Mouse (Mus musculus): Measurements from ENCODE around the gene Ddx4. TPM values are rescaled to one million over a fixed set of nuclear protein-coding genes. Genes with fewer than 3 reads are reported as not detected.
A peak's percentile ranks its signal among the peaks of the same experiment; 100 is the strongest.

Ddx4 gene
- total RNA-seq (2014; fragmentation: Nextera tagmentation): 1.7 and 4.4 TPM in 2 replicates
- total RNA-seq (2017): 1.6 and 4.1 TPM in 2 replicates

DNA sequence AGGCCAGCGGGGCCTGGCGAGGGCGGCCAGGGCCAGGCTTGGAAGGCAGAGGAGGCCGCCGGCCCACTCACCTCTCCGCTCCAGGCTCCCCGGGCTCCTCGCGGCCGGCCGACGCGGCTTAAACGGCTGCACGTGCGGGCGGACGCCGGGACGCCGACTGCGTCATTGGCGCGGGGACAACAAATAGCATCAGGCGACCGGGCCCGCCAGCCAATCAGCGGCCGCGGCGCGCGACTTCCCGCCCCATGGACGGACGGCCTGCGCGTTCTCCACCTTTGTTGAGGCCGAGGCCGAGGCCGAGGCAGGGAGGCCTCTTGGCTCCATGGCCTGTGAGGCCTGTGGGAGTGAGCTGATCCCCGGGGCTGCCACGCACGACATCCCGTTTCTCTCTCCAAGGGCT, at the start of gene Ddx4:
TSS of gene Ddx4 (minus strand) at position 271 of the 400 bp plus-strand sequence.
- ATAC-seq (replicated peaks; ENCODE audit: low FRiP score, low TSS enrichment, poor library complexity, severe bottlenecking): no peak

DNA sequence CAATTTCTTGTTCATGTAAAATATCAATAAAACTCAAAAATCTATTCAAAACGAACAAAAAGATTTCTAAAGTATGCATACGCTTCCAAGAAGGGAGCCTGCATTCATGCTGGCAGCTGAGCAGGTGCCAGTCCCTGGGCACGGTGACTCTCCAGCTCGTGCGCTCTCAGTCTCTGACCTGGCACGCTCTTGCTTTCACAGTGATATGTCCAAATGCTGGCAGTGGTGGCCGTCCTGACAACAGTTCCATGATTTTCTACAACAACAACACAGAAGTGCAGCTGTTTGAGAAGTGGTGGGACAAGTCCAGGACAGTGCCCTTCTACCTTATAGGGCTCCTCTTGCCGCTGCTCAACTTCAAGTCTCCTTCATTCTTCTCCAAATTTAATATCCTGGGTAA, 49.0 kb upstream of the Ddx4 start:
- ATAC-seq (replicated peaks; ENCODE audit: low FRiP score, low TSS enrichment, poor library complexity, severe bottlenecking): no peak

DNA sequence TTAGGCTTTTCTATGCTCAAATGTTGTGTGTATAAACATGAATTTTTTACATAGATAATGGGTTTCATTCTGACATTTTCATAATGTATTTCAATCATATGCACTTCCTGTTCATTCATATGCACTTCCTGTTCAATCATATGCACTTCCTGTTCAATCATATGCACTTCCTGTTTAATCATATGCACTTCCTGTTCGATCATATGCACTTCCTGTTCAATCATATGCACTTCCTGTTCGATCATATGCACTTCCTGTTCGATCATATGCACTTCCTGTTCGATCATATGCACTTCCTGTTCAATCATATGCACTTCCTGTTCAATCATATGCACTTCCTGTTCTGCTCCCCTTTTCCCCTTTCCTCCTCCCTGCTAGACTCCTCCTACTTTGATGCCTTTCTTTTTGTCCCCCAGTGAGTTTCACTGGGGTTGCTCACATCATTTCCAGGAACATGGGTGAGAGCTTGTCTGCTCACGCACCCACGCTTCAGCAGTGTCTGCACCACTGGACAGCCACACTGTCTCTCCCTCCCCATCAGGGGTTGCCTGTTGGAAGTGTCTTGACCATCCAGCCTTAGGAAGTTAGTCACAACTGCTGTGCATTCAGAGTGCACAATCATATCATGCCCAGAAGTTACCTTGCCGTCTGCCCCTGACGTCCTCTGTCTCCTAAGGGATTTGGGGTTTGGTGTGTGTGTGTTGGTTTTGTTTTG, 43.4 kb upstream of the Ddx4 start:
- ATAC-seq (replicated peaks; ENCODE audit: low FRiP score, low TSS enrichment, poor library complexity, severe bottlenecking): no peak

DNA sequence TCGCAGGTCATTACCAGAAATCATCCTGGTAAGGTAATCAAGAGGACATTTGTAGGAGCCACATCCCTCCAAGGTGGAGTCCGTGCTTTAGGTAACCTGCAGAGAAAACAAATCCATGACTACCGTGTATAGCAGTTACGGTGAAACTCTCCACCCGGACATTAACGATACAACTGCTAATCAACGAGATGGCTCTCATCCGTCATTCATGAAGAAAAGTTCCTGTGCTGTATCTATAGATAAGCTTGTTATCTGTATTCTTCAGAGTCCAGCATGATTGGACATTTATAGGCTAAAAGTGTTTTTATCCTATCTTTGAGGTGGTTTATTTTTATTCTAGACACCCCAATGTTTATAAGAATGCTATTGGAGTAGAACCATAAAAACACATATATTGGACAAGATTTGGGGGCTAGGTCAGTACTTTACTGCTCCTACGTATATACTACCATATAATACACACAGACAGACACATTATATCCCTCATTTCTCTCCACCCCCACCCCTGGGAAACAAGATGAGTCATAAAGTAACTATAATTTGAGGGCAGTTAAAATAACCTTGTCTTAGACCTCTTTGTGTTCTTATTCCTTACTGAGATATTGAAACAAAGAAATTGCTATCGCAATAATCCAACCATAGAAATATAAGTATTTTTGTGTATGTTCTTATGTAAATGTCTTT, 40.7 kb upstream of the Ddx4 start:
- ATAC-seq (replicated peaks; ENCODE audit: low FRiP score, low TSS enrichment, poor library complexity, severe bottlenecking): peak; percentile 68

DNA sequence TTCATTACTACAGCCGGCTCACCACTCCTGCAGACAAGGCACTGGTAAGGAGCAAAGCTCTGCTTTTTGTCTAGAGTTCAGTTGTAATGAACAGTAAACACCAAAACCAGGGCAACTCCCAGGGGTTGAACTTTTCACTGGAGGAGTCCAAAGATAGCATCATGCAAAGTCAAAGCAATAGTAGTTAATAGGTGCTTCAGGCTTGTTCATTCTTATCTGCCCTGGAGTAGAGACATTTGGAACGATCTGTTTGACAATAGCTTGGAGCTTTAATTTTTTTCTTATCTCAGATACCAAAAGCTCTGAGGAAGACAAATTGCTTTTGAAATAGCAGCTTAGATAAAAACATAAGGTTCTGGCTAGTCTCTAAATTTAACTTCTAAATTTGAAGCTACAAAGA, 33.9 kb upstream of the Ddx4 start:
- ATAC-seq (replicated peaks; ENCODE audit: low FRiP score, low TSS enrichment, poor library complexity, severe bottlenecking): peak; percentile 51

DNA sequence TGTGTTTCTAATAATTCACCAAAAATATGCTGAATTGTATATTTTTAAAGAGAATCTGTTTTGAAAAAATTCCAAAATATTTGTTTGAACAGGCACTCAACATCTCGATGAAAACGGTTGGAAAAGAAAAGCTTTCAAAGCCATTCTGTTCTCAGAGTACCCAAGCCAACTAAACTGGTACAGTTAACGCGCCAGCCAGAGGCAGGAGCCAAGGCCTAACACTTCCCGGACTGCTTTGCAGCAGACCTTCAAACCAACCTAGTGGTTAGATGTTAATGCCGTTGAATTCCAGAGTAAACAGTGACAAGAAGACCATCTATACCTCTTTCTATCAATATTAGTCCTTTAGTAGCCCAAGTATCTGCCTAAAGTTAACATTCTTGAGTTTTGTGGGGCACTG, 31.7 kb upstream of the Ddx4 start:
- ATAC-seq (replicated peaks; ENCODE audit: low FRiP score, low TSS enrichment, poor library complexity, severe bottlenecking): no peak

DNA sequence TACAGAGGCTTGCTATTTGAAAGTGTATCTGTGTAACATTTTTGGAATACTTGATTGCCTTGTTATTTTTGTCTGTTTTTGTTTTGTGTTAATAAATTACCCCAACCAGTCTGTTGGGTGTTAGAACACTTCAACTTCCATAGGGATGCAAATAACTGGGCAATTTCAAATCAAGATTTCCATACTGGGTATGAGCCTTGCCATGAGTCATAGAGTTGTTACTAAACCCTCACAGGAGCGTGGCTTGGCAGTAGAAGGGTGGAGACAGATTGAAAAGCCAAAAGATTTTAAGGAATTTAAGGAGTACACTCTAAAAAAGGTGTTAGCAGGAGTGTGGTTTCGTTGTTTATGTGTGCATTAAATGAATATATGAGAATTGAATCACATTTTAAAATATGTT, 31.0 kb upstream of the Ddx4 start:
- no peak for ATAC-seq (replicated peaks; ENCODE audit: low FRiP score, low TSS enrichment, poor library complexity, severe bottlenecking)

DNA sequence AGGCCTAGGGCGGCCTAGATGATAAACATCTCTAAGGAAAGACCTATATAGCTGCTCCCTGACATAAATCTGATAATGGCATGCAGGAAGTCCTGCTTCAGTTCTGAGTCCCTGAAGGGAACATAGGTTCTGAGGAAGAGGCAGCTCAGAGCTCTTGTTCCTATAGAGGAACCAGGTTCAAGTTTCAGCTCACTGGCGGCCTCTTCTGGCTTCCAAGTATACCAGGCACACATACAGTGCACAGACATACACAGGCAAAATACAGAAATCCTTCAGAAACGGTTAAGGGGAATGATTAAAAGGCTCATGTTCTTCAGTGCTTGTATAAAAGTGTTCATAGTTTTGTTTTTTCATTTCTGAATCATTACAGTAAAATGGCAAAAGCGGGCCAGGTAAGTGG, 25.9 kb upstream of the Ddx4 start:
- 0 out of 2 replicates have a peak, but pooled peaks have one; percentile 48 for ATAC-seq (replicated peaks; ENCODE audit: low FRiP score, low TSS enrichment, poor library complexity, severe bottlenecking)

DNA sequence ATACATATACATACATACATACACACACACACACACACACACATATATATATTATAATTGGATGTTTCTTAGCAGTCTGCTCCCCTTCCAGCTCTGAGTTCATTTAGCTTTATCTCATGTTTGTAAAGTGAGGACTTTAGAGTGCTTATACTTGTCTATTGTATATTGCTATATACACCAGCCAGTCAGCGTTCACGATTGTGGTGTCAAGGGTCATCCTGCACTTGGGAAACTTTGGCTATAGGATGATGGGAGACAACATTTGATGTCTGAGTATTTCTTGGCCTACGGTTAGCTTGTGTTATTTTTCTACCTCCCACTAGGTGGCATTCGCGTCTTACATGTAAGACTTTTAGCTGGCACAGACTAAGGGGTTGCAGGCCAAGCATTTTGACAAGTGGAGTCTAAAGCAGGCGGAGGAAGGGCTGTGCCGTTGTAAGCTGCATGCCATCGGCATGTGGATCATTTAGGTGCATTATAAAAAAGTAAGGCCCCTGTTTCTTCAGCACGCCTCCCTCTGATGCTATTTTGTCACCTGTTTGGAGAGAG, 21.7 kb upstream of the Ddx4 start:
- ATAC-seq (replicated peaks; ENCODE audit: low FRiP score, low TSS enrichment, poor library complexity, severe bottlenecking): peak; percentile 70

DNA sequence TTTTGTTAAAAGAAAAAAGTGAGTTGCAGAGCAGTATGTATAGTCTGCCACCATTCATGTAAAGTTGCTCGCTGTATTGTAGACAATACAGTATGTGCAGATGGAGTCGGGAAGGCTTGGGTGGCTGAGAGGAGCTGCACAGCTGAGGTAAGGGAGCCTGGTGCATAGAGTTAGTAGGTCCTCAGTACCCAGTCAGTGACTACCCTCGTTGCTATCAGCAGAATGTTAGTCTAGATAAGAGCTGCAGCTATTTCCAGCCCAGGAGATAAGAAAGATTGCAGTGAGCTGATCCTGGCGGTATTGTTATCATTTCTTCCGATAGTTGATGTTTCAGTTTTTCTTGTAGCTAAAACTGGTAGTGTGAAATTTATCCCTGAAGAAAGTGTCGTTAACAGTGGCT, 20.5 kb upstream of the Ddx4 start:
- peak; percentile 82 for ATAC-seq (replicated peaks; ENCODE audit: low FRiP score, low TSS enrichment, poor library complexity, severe bottlenecking)

DNA sequence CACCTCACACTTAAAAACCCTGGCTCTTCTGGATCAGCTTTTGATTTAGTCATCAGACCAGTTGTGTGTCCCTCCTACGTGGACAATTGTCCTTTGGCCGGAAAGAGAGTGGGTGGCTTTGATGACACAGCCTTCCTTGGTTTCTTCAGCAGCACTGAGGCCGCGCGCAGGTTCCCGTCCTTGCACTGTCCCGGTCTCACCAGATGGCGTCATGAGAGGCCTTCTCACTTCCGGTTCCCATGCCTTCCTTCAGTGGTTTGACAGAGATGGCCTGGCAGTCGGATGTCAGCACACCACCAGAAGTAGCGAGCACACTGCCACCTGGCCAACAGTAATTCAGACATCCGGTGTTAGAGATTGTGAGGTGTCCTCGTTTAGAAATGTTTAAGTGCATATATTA, 19.4 kb upstream of the Ddx4 start:
- ATAC-seq (replicated peaks; ENCODE audit: low FRiP score, low TSS enrichment, poor library complexity, severe bottlenecking): no peak

DNA sequence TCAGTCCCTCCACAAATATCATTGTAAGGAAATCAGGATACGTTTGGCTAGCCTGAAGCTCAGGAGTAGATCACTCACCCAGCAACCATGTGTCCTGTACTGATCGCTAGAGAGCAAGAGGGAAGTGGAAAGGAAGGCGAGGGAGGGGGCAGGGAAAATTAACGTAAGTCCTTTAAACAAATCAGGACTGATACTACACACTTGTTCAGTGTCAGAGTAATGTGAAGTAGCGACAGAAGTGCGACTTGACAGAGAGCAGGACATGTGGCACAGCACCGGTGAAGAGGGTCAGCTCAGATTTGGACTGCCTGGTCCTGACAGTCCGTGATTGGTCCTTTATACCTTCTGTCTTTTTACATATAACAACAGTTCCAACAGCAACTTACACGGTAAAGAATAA, 14.9 kb upstream of the Ddx4 start:
- ATAC-seq (replicated peaks; ENCODE audit: low FRiP score, low TSS enrichment, poor library complexity, severe bottlenecking): no peak

DNA sequence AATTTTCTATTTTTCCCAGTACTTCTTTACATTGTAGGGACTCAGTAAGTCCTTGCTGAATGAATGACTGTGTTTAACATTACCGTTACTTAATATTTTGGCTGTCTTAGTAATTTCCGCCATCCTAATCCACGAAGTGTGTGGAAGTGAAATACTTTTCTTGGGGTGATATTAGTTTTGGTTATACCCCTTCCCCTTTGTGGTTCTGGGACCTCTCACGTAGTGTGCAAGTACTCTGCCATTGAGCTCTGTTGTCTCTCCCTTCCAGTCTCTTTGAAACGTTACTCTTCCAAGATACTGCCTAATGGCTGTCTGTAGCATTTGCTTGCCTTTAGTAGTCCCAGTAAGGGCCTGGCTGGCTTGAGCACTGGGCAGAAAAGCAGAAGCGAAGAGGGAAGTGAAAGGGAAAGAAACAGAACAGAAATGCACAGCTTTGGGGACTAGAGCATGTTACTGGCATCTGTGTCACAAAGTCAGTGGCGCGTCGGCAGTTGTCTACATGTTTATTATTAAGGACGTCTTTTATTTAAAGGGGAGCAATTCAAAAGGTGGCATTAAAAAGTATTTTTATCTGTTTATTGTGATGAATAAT, 14.3 kb upstream of the Ddx4 start:
- no peak for ATAC-seq (replicated peaks; ENCODE audit: low FRiP score, low TSS enrichment, poor library complexity, severe bottlenecking)

DNA sequence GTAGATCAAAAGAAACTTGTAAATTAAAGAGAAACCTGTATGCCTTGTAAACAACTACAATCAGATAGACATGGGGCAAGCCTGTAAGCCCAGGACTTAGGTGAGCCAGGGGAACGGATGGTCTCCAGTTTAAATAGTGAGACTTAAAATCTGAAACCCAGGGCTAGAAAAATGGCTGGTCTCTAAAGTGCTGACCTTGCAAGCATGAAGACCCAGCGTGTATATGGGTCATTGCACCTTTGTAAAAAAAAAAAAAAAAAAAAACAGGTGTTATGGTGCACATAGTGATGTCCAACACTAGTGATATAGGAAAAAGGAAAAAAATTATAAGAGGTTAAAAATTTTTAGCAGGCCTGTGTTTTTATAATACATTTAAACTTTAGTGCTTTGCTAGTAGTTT, 9.4 kb upstream of the Ddx4 start:
- no peak for ATAC-seq (replicated peaks; ENCODE audit: low FRiP score, low TSS enrichment, poor library complexity, severe bottlenecking)

DNA sequence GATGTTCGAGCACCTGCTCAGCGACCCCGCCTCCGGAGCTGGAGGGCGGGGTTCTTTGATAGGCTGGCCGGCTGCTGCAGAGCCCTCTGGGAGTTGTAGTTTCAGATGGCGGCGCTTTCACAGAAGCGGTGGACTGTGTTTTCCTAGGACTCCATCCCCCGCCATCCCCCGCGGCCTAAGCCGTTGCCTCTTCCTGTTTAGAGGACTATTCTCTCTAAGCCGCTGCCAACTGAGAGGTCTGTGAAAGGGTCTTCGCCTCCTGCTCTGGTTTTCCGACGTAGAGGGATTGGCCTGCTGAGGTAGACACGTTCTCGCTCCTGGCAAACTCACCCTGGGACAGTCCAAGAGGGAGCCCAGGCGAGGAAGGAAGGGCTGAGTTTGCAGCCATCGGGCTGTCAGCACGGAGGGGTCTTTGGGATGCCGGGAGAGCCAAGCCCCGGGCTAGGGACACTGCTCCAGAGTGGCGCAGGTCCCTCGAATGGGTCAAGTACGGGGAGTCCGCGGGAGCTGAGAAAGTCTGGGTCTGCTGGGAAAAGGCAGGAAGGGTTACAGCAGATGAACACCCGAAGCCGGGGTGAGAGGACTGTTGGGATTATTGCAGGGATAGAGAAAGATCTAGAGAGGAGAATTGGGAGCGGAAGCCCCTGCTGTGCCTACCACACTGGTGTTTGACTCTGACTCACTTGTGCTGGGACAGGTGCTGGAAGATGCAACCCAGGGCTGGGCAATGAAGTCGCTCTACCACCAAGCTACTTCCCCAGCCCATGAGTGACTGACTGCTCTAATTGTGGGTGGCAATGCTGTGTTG, 8.5 kb upstream of the Ddx4 start, which contains the start of gene Slc38a9:
TSS of gene Slc38a9 (plus strand) at position 178 of the 808 bp plus-strand sequence.
- peak; percentile 97 for ATAC-seq (replicated peaks; ENCODE audit: low FRiP score, low TSS enrichment, poor library complexity, severe bottlenecking)

DNA sequence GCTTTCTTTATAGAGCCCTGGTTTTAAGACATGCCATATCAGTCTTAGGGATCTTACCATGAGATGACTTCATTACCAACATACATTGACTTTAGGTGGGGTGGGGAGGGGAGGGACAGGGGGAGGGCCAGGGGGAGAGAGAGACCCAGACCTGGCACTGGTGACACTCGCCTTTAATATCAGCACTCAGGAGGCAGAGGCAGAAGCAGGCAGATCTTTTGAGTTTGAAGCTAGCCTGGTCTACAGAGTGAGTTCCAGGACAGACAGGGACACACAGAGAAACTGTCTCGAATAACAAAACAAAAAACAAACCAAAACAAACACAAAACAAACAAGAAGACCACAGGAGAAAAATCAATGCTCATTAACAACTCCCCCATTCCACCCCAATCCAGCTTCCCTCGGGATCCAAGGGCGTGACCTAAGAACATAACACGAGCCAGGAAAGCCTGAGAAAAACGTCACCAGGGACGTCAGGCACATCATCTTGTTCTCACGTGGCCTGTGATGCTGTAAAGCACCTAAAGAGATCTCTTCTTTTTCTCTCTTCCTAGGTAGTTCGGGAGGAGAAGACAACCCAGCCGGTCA, 7.8 kb upstream of the Ddx4 start:
- no peak for ATAC-seq (replicated peaks; ENCODE audit: low FRiP score, low TSS enrichment, poor library complexity, severe bottlenecking)

DNA sequence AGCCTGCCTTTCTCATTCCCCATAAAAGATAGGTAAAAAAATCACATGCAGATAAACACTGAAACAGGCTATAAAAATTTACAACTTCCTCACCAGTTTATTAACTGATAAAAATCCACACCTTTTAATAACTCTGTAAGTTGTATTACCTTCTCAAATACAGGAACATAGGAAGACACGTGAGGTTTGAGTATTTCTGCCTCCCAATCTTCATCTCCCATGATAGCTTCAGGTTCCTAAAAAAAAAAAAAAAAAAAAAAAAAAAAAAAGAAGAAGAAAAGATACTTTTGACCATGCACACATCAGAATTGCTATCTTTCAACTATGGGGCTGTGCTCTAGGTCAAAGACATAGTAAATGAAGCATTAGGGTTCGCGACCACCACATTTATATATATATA, 1.1 kb downstream of the Ddx4 start:
- ATAC-seq (replicated peaks; ENCODE audit: low FRiP score, low TSS enrichment, poor library complexity, severe bottlenecking): no peak

DNA sequence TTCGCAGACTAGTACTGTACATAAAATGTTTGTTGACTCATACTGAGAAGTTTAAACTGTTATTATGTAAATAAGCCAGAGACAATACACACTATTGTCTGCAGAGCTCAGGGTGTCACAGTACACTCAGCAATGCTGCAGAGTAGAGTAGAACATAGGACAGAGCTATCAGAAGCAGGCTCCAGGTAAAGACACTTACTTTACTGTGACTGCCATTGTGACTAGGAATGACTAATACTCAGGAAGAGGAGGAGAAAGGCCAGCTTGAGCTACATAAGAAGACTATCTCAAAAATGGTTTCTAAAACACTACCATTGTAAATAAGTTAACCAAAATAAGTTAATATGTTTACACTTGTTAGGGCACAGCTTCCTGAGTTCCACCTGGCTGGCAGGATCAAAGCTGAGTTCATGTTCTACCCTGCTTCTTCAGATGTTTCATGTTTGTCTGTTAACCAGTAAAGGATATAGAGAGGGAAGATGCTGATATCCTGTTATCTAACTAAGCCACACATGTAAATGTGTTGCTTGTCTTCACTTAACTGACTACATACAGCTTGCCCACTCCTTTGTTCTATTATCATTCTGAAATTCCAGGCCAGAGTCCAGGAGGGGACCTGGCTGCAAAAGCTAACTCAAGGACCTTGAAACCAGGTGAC, 6.6 kb downstream of the Ddx4 start:
- peak; percentile 83 for ATAC-seq (replicated peaks; ENCODE audit: low FRiP score, low TSS enrichment, poor library complexity, severe bottlenecking)

DNA sequence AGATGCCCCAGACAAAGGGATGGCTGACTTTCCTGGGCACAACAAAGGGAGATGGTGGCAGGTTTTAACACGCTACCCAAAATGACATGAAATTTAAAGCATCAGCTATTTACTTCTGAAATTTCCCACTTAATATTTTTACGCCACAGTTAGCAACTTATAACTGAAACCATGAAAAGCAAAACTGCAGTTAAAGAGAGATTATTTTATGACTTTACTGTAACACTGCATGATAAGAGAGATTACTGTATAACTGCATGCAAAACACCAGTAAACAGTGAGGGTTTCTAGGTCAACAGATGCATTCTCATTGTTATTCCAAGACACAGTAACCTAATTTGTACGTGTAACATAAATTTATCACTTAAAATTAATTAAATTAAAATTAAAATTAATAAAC, 7.3 kb downstream of the Ddx4 start:
- ATAC-seq (replicated peaks; ENCODE audit: low FRiP score, low TSS enrichment, poor library complexity, severe bottlenecking): peak; percentile 47
